Mouse (Mus musculus): ENCODE measurements at regions not wholly inside any gene's neighbourhood (a gene's known extent, or its start where the extent isn't known, plus 50 kb on each side); places are given as distances from the start of the nearest gene placed in this dataset.

DNA sequence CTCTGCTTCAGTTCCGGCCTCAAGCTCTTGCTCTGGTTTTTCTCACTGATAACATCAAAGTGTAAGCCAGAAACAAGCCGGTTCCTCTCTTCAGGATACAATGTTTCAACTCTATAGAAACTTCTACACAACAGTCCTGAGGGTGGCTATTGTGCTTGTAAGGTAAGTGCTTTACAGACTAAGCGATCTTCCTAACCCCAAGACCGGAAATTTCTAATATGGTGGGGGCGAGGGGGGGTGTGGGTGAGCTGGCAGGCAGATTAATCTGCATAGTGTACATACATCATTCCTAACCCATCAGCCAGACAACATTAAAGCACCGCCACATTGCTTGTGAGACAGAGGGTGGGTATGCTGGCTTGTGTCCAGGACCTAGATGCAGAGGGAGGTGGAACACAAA is 200.8 kb downstream of the Uaca start:
- DNase-seq (ENCODE audit: extremely low read depth, low read depth, low spot score) = no peak

DNA sequence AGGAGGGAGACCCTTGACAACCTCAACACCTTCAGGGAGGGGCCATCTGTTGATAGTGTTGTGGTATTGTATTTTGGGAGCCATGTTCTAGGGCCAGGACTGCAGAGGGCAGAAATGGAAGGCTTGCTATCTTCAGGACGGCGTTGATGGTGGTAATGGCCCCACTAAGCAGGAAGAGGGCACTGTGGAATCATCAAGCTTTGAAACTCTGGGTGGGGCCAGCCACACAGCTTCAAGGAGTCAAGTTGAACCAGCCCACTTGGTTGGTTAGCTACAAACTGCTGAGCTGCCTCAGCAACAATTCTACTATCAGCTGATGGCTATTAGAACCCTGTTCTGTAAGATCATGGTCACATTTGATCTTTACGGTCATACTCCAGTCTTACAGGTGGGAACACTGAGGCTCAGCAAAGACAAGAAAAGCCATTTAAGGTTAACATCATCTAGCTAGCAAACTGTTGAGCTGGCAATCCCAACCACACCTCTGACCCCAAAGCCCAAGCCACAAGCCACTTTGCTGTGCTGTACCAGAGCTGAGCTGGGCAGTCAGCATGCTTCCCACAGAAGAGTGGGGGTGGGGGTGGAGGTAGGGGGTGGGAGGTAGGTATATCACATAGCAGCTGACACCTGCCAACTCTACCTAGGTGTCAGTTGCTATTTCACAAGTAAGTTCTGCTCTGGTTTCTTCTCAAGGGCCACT is 203.9 kb downstream of the Uaca start:
- no peak for DNase-seq (ENCODE audit: extremely low read depth, low read depth, low spot score)

- DNase-seq (ENCODE audit: extremely low read depth, low read depth, low spot score) = no peak
These were observed 204.7 kb downstream of the Uaca start for GRCm38 (mm10) chr9:60999001-60999529.

GRCm38 (mm10) chr9:61000232-61000631 is 205.9 kb downstream of the Uaca start:
- DNase-seq (ENCODE audit: extremely low read depth, low read depth, low spot score) = no peak

DNA sequence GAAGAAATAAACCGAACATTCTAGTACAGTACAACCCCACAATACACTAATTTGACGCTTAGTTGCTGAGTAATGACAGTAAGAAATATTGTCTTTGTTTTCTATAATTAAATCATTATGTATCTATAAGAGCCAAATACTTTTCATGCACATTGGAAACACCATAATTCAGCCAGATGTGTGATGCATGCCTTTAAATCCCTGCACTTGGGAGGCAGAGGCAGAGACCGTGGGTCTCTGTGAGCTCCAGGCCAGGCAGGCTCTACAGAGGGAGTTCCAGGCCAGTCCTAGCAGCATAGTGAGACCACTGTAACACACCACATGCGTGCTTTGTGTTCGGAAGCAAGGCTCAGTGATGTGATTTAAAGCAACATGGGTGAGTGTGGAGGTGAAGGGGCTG is 208.2 kb downstream of the Uaca start:
- DNase-seq (ENCODE audit: extremely low read depth, low read depth, low spot score) = no peak

GRCm38 (mm10) chr9:61008446-61008845 is 214.1 kb downstream of the Uaca start:
- no peak for DNase-seq (ENCODE audit: extremely low read depth, low read depth, low spot score)

GRCm38 (mm10) chr9:61011066-61011465 is 216.7 kb downstream of the Uaca start:
- DNase-seq (ENCODE audit: extremely low read depth, low read depth, low spot score) = no peak

GRCm38 (mm10) chr9:61012771-61013540 is 218.6 kb downstream of the Uaca start:
- DNase-seq (ENCODE audit: extremely low read depth, low read depth, low spot score) = peak; percentile 97

DNA sequence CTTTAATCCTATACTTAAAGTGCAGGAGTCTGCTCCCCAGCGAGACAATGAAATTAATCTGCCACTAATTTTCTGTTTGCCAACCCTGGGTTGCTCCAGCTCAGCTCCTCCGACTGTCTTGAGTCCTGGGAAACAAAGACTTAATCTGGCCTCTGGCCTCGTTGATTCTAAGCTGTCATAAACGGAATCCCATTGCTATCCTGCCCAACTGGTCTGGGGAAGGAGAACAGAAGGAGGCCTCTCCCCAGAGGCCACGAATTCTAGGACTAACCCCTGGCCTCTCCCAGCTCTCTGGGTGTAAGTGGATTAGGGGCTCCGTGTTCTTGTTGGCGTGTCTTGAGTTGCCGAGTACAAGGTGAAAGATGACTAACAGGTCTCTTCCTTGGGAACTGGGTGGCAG is 219.8 kb downstream of the Uaca start:
- peak; percentile 99 for DNase-seq (ENCODE audit: extremely low read depth, low read depth, low spot score)

DNA sequence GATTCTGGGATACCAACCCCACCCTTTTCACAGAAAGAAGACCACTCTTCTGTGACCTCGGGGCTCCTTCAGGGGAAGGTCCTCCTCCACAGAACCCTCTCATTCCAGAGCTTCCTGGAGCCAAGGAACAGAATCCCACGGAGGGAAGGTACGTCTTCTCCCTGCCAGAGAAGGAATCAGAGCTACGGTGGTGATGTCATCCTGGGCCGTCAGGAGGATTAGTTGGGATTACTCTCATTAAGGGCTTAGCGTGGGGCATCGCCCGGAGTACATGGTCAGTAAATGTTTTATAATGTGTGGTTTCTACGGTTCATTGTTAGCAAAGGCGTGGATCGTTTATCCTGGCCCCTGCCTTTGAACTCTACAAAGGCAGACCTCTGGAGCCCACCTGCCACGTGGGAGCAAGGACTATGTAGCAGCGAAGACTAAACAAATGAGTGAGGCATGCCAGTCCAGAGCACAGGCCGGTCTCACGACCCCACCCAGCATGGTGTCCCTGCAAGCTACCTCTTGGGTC is 221.1 kb downstream of the Uaca start:
- DNase-seq (ENCODE audit: extremely low read depth, low read depth, low spot score) = no peak

- no peak for DNase-seq (ENCODE audit: extremely low read depth, low read depth, low spot score)
These were observed 222.3 kb downstream of the Uaca start for GRCm38 (mm10) chr9:61016673-61017072.

DNA sequence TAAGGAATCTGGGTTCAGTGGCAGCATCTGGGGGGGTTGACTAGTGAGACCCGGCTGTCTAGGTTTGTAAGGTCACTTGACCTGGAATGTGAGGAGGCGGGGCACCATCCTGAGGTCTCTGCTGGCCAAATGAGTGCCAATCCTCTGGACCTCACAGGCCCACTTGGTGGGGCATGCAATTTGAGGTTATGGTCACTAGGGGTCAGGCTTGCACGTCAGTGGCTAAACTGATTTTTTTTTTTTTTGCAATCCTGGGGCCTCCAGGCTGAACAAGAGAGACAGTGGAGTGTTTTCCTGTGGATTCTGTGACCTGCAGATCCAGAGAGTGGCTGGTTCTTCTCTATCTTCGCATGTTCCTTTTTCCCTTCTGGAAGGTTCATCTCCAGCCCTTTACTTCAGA is 225.6 kb downstream of the Uaca start:
- DNase-seq (ENCODE audit: extremely low read depth, low read depth, low spot score) = no peak

GRCm38 (mm10) chr9:61021810-61022209 is 227.5 kb downstream of the Uaca start:
- DNase-seq (ENCODE audit: extremely low read depth, low read depth, low spot score) = no peak

GRCm38 (mm10) chr9:61022371-61023026 is 228.2 kb downstream of the Uaca start:
- no peak for DNase-seq (ENCODE audit: extremely low read depth, low read depth, low spot score)

GRCm38 (mm10) chr9:61025341-61025740 is 231.0 kb downstream of the Uaca start:
- no peak for DNase-seq (ENCODE audit: extremely low read depth, low read depth, low spot score)

DNA sequence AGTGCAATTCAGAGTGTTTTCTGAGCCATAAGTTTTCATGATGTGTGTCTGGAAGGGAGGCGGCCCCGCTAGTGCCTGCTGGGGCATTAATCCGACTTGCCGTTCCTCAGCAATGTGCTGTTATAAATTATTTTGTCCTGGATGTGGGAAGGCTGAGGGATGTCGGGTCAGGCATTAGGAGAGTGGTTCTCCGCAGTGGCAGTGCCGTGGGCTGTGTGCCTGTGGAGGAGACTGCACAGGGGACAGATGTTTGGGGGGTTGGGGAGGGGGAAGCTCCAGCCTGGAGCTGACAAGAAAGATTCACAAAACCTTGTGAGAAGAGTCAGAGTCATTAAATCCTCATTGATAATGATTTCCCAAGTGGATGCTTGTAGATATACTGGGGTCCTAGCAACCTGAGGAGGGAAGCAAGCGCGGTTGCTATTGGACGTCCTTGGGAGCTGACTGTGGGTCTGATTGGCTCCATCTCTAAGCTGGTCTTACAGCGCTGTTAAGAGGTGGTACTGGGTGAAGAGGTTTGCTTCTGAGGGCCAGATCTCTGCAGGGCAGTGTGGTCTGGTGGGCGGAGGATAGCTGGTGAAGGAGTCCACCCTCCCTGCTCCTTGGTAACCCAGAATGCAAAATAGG is 234.5 kb downstream of the Uaca start:
- no peak for DNase-seq (ENCODE audit: extremely low read depth, low read depth, low spot score)

- DNase-seq (ENCODE audit: extremely low read depth, low read depth, low spot score) = peak; percentile 93
These were observed 237.5 kb downstream of the Uaca start for GRCm38 (mm10) chr9:61031699-61032447.

DNA sequence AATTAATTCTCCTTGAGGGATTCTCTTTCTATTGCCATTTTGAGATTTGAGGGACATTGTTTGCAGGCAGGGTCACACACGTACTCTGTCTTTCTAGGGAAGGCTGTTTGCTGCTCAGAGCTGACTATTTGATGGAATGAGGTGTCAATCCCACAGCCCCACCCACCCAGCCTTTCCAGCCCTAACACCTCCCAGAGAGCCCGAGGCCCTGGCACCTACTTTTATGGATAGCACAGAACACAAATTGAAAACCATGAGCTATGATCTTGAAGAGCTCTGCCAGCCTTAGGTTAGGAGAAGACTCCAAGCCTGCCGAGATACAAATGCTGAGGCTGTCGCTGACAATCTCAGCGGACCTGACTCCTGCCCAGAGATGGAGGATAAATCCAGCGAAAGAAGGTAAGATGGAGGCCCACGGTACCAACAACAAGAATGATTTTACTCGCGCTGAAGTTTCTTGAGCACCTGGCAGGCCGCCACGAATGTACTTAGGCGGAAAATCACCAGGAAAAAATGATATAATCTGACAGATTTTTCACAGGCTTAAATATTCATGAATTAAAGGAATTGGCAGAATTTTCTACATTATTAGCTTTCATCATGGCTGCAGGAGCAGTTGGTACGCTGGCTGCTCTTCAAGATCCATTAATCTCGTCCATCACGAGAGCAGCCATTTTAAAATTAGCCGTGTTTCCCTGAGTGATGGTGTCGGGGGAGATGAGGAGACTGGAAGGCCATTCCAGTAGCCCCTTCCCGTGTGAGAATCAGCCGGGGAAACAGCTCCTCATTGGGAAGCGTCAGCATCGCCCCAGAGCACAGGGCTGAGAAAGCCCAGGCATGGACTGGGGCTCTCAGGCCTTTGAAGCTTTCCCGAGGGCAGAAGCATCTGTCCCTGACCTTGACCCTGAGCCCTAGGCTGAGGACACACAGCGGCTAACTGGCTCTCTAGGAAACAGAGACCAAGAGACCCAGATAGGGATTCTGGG is 238.4 kb downstream of the Uaca start:
- DNase-seq (ENCODE audit: extremely low read depth, low read depth, low spot score) = peak; percentile 56

GRCm38 (mm10) chr9:61033593-61033992 is 239.3 kb downstream of the Uaca start:
- DNase-seq (ENCODE audit: extremely low read depth, low read depth, low spot score) = no peak
